Mouse (Mus musculus): ENCODE results near the gene Dscaml1. TPM values are rescaled to one million over a fixed set of nuclear protein-coding genes. Genes with fewer than 3 reads are reported as not detected.
A peak's percentile ranks its signal among the peaks of the same experiment; 100 is the strongest.

Gene Dscaml1
- polyA plus RNA-seq, 1 experiment = 0.38 TPM

GRCm38 (mm10) chr9:45569680-45570079 lies 143.3 kb downstream of the Dscaml1 start:
- WGBS = 66% methylated on average over 3 of the region's 3 CpGs
- no peak for DNase-seq
- TF ChIP-seq CTCF (IDR thresholded peaks at IDR 0.05; ENCODE audit: insufficient read depth, low read length) (no peak), POLR2A (IDR thresholded peaks at IDR 0.05; ENCODE audit: borderline replicate concordance, extremely low read depth, low read depth, low read length) (no peak)
- H3K4me3 ChIP-seq (replicated peaks; ENCODE audit: extremely low read depth, low read depth, low read length) = no peak overlapping the region
- H3K4me1 ChIP-seq (ENCODE audit: control insufficient read depth, insufficient read depth, low read length) = no peaks in the 10 kb centered on the region

- 76% methylated on average over 5 of the region's 5 CpGs for WGBS
- TF ChIP-seq POLR2A (IDR thresholded peaks at IDR 0.05; ENCODE audit: borderline replicate concordance, extremely low read depth, low read depth, low read length) = no peak
- no peak for TF ChIP-seq CTCF (IDR thresholded peaks at IDR 0.05; ENCODE audit: insufficient read depth, low read length)
These were observed 143.9 kb downstream of the Dscaml1 start for GRCm38 (mm10) chr9:45570346-45570745.

GRCm38 (mm10) chr9:45572787-45573492 lies 146.5 kb downstream of the Dscaml1 start:
- peak; percentile 72 for DNase-seq
- 23% methylated on average over 9 of the region's 9 CpGs for WGBS
- Histone ChIP-seq H3K4me1 (ENCODE audit: control insufficient read depth, insufficient read depth, low read length) (no peaks in the 10 kb centered on the region), H3K4me3 (replicated peaks; ENCODE audit: extremely low read depth, low read depth, low read length) (no peak overlapping the region)
- TF ChIP-seq POLR2A (IDR thresholded peaks at IDR 0.05; ENCODE audit: borderline replicate concordance, extremely low read depth, low read depth, low read length) = no peak
- TF ChIP-seq CTCF (IDR thresholded peaks at IDR 0.05; ENCODE audit: insufficient read depth, low read length) = no peak

More at GRCm38 (mm10) chr9:45570346-45570745, 143.9 kb downstream of the Dscaml1 start:
- H3K4me3 ChIP-seq (replicated peaks; ENCODE audit: extremely low read depth, low read depth, low read length) = no peak overlapping the region
- H3K4me1 ChIP-seq (ENCODE audit: control insufficient read depth, insufficient read depth, low read length) = no peaks in the 10 kb centered on the region
- no peak for DNase-seq

- Histone ChIP-seq H3K4me1 (ENCODE audit: control insufficient read depth, insufficient read depth, low read length) (no peaks in the 10 kb centered on the region), H3K4me3 (replicated peaks; ENCODE audit: extremely low read depth, low read depth, low read length) (no peak overlapping the region)
- TF ChIP-seq CTCF (IDR thresholded peaks at IDR 0.05; ENCODE audit: insufficient read depth, low read length) = no peak
- TF ChIP-seq POLR2A (IDR thresholded peaks at IDR 0.05; ENCODE audit: borderline replicate concordance, extremely low read depth, low read depth, low read length) = no peak
- no peak for DNase-seq
These were observed 147.0 kb downstream of the Dscaml1 start for GRCm38 (mm10) chr9:45573493-45573815.

DNA sequence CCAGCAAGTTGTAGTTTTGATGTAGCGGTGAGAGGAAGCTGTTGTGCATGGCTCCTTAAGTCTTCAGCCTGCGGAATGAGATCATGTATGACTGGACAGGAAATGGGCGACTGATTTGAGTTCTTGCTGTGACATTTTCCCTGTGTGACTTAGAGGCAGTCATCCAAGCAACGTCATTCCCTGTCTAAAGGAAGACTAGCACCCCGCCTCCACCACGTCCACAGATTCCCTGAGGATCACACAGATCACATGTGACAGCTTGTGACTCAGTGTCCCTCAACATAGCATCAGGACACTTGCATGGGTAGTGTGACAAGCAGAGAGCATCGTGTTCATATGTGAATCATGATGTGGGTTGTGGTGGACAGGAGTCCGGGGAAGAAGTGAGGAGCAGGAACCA lies 147.6 kb downstream of the Dscaml1 start:
- DNase-seq = no peak
- 62% methylated on average over 8 of the region's 8 CpGs for WGBS
- TF ChIP-seq POLR2A (IDR thresholded peaks at IDR 0.05; ENCODE audit: borderline replicate concordance, extremely low read depth, low read depth, low read length) (no peak), CTCF (IDR thresholded peaks at IDR 0.05; ENCODE audit: insufficient read depth, low read length) (no peak)

GRCm38 (mm10) chr9:45580069-45580795 lies 153.8 kb downstream of the Dscaml1 start:
- TF ChIP-seq POLR2A (IDR thresholded peaks at IDR 0.05; ENCODE audit: borderline replicate concordance, extremely low read depth, low read depth, low read length) = no peak
- TF ChIP-seq CTCF (IDR thresholded peaks at IDR 0.05; ENCODE audit: insufficient read depth, low read length) = no peak
- no peaks in the 10 kb centered on the region for H3K4me1 ChIP-seq (ENCODE audit: control insufficient read depth, insufficient read depth, low read length)
- no peak for DNase-seq
- H3K4me3 ChIP-seq (replicated peaks; ENCODE audit: extremely low read depth, low read depth, low read length) = no peak overlapping the region
- whole genome bisulfite sequencing = 75% methylated on average over 16 of the region's 16 CpGs

More for the DNA sequence above, 147.6 kb downstream of the Dscaml1 start:
- H3K4me3 ChIP-seq (replicated peaks; ENCODE audit: extremely low read depth, low read depth, low read length) = no peak overlapping the region
- H3K4me1 ChIP-seq (ENCODE audit: control insufficient read depth, insufficient read depth, low read length) = no peaks in the 10 kb centered on the region

GRCm38 (mm10) chr9:45586475-45586874 lies 160.0 kb downstream of the Dscaml1 start:
- no peak for TF ChIP-seq CTCF (IDR thresholded peaks at IDR 0.05; ENCODE audit: insufficient read depth, low read length)
- TF ChIP-seq POLR2A (IDR thresholded peaks at IDR 0.05; ENCODE audit: borderline replicate concordance, extremely low read depth, low read depth, low read length) = no peak
- 57% methylated on average over 9 of the region's 9 CpGs for WGBS
- no peaks in the 10 kb centered on the region for H3K4me1 ChIP-seq (ENCODE audit: control insufficient read depth, insufficient read depth, low read length)

DNA sequence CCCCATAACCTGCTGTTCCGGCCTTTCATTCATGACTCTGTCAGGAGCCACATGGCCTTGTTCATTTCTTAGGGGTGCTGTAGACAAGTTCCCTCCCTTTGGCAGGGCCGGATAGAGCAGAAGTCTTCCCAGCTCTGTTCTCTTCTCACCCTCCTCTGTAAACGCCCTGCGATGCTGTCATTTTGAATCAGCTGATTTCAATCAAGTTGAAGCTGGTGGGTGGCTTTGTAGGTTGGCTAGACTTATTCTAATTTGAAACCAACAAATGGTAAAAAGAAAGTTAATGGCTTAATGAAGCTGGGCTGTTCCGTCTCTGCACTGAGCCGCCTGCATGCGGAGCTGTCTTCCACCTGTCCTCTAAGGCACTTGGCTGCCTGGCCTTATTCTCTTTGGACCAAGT lies 161.3 kb downstream of the Dscaml1 start:
- Histone ChIP-seq H3K4me3 (replicated peaks; ENCODE audit: extremely low read depth, low read depth, low read length) (no peak overlapping the region), H3K4me1 (ENCODE audit: control insufficient read depth, insufficient read depth, low read length) (no peaks in the 10 kb centered on the region)
- WGBS = 88% methylated on average over 7 of the region's 7 CpGs
- no peak for DNase-seq
- no peak for TF ChIP-seq POLR2A (IDR thresholded peaks at IDR 0.05; ENCODE audit: borderline replicate concordance, extremely low read depth, low read depth, low read length)
- no peak for TF ChIP-seq CTCF (IDR thresholded peaks at IDR 0.05; ENCODE audit: insufficient read depth, low read length)

More at GRCm38 (mm10) chr9:45586475-45586874, 160.0 kb downstream of the Dscaml1 start:
- DNase-seq = no peak
- no peak overlapping the region for H3K4me3 ChIP-seq (replicated peaks; ENCODE audit: extremely low read depth, low read depth, low read length)

DNA sequence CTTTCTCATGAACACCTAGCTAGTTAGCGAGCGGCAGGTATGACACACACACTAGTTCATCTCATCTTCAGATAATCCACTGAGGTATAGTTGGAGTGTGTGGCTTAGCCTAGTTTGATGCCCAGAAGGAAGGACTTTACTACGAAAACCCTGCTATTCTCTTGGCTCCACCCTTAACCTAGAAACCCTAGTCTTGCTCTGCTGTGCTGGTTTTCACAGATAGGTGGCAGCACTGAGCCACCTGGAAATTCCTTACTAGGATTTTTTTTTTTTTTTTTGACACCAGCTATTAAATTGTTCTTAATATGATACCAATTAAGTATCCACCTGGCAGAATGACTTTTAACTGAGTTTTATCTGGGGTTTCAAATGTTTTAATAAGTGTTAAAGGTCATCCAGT lies 163.4 kb downstream of the Dscaml1 start:
- no peak overlapping the region for H3K4me3 ChIP-seq (replicated peaks; ENCODE audit: extremely low read depth, low read depth, low read length)
- DNase-seq = peak; percentile 46
- WGBS = 71% methylated on average over 3 of the region's 3 CpGs

GRCm38 (mm10) chr9:45591061-45591460 lies 164.6 kb downstream of the Dscaml1 start:
- TF ChIP-seq POLR2A (IDR thresholded peaks at IDR 0.05; ENCODE audit: borderline replicate concordance, extremely low read depth, low read depth, low read length) = no peak
- TF ChIP-seq CTCF (IDR thresholded peaks at IDR 0.05; ENCODE audit: insufficient read depth, low read length) = no peak
- DNase-seq = no peak
- 81% methylated on average over 2 of the region's 2 CpGs for WGBS
- no peak overlapping the region for H3K4me3 ChIP-seq (replicated peaks; ENCODE audit: extremely low read depth, low read depth, low read length)
- H3K4me1 ChIP-seq (ENCODE audit: control insufficient read depth, insufficient read depth, low read length) = no peaks in the 10 kb centered on the region

More for the DNA sequence above, 163.4 kb downstream of the Dscaml1 start:
- H3K4me1 ChIP-seq (ENCODE audit: control insufficient read depth, insufficient read depth, low read length) = no peaks in the 10 kb centered on the region
- no peak for TF ChIP-seq POLR2A (IDR thresholded peaks at IDR 0.05; ENCODE audit: borderline replicate concordance, extremely low read depth, low read depth, low read length)
- TF ChIP-seq CTCF (IDR thresholded peaks at IDR 0.05; ENCODE audit: insufficient read depth, low read length) = peak; percentile 45

Data from lung, adult 2 months (tissue).